Mouse (Mus musculus) liver, embryonic 14.5 days (tissue): ENCODE measurements at regions not wholly inside any gene's neighbourhood (a gene's known extent, or its start where the extent isn't known, plus 50 kb on each side); places are given as distances from the start of the nearest gene placed in this dataset.

Experiments
- ATAC-seq: fragments of 200-750 bp; cut with Nextera tagmentation; 2 replicates; pipeline ENCODE4 v1.8.0; 2017; ENCODE audit warnings: moderate number of reproducible peaks, mild to moderate bottlenecking, moderate library complexity; ENCODE audit not compliant: insufficient read depth
- DNase-seq, 3 experiments: peaks; one replicate each; pipeline ENCODE4 v3.0.0-alpha.2; 2012 to 2013; ENCODE audit warnings: low read depth in 3 of 3, low spot score in 3 of 3
- H3K27ac ChIP-seq: fragments of 300-500 bp; sonication (generic); 2 replicates; pipeline ENCODE4 v1.5.1; 2014; ENCODE audit warnings: moderate library complexity, mild to moderate bottlenecking, control low read depth, inconsistent platforms
- H3K27me3 ChIP-seq: fragments of 300-500 bp; sonication (generic); 2 replicates; pipeline ENCODE4 v1.6.1; 2014; ENCODE audit warnings: mild to moderate bottlenecking, low read length, moderate library complexity; ENCODE audit not compliant: control insufficient read depth, insufficient read depth
- H3K36me3 ChIP-seq: fragments of 300-500 bp; sonication (generic); replicated peaks from 2 replicates; pipeline ENCODE4 v1.6.1; 2014; ENCODE audit warnings: low read depth; ENCODE audit not compliant: control insufficient read depth, insufficient read depth
- H3K4me1 ChIP-seq, 2 experiments: fragments of 200-500 bp in 1 of 2; fragments of 300-500 bp in 1 of 2; sonication (generic) in 1 of 2; replicated peaks; 2 replicates each; pipeline ENCODE4 v1.6.1; 2012 to 2014; ENCODE audit warnings: antibody characterized with exemption in 1 of 2, inconsistent platforms in 1 of 2, low read length in 1 of 2; ENCODE audit not compliant: control insufficient read depth in 2 of 2, insufficient read depth in 2 of 2
- H3K4me2 ChIP-seq: fragments of 300-500 bp; sonication (generic); 2 replicates; pipeline ENCODE4 v1.6.1; 2014; ENCODE audit warnings: low read depth, mild to moderate bottlenecking, control low read depth, moderate library complexity
- H3K4me3 ChIP-seq, 2 experiments: fragments of 200-500 bp in 1 of 2; fragments of 300-500 bp in 1 of 2; sonication (generic) in 1 of 2; 2 replicates each; pipeline ENCODE4 v1.5.1; 2012 to 2014; ENCODE audit warnings: low read depth in 2 of 2, low read length in 2 of 2, mild to moderate bottlenecking in 2 of 2, control low read depth in 1 of 2, inconsistent platforms in 1 of 2, moderate library complexity in 1 of 2; ENCODE audit not compliant: insufficient read depth in 1 of 2
- H3K9ac ChIP-seq: fragments of 300-500 bp; sonication (generic); replicated peaks from 2 replicates; pipeline ENCODE4 v1.6.1; 2014; ENCODE audit warnings: mild to moderate bottlenecking, control low read depth, moderate library complexity
- H3K9me3 ChIP-seq: fragments of 300-500 bp; sonication (generic); 2 replicates; pipeline ENCODE4 v1.6.1; 2016; ENCODE audit warnings: low read length, mixed read lengths; ENCODE audit not compliant: control insufficient read depth
- CTCF ChIP-seq: IDR thresholded peaks from 2 replicates; pipeline ENCODE4 v1.5.1; 2016; ENCODE audit warnings: antibody characterized with exemption, low read depth, control low read depth
- EP300 ChIP-seq: IDR thresholded peaks from 2 replicates; pipeline ENCODE4 v1.6.1; 2016; ENCODE audit warnings: antibody characterized with exemption, low read depth
- WGBS: fragments of 180-500 bp; shearing (Covaris S2); extraction: QIAGEN DNeasy Blood & Tissue Kit; methylation state at CpG from one replicate; pipeline ENCODE4 v1.1.7; 2014; ENCODE audit not compliant: insufficient replicate concordance; 5-methylcytosine and 5-hydroxymethylcytosine counted together

- H3K36me3 ChIP-seq = no peaks in the 10 kb centered on the region
- H3K4me3 ChIP-seq = no peak overlapping the region
- no peak for ATAC-seq
- H3K27me3 ChIP-seq = no peaks in the 10 kb centered on the region
- WGBS = 71% methylated on average over 1 of the region's 1 CpGs
- no peak overlapping the region for H3K27ac ChIP-seq
- no peaks in the 10 kb centered on the region for H3K9me3 ChIP-seq
- no peak overlapping the region for H3K4me2 ChIP-seq
- DNase-seq = no peak
- H3K4me1 ChIP-seq = no peaks in the 10 kb centered on the region
- H3K9ac ChIP-seq = no peak overlapping the region
- TF ChIP-seq CTCF (no peak), EP300 (no peak)
These were observed 270.0 kb downstream of the Adgrg6 start for GRCm38 (mm10) chr10:14275477-14275876.

GRCm38 (mm10) chr10:14270008-14270407, 275.5 kb downstream of the Adgrg6 start:
- H3K27me3 ChIP-seq = no peaks in the 10 kb centered on the region
- H3K4me1 ChIP-seq = no peaks in the 10 kb centered on the region
- H3K4me2 ChIP-seq = no peak overlapping the region
- 29% methylated on average over 3 of the region's 4 CpGs for WGBS
- H3K36me3 ChIP-seq = no peaks in the 10 kb centered on the region
- H3K27ac ChIP-seq = no peak overlapping the region
- TF ChIP-seq CTCF = no peak
- no peak for TF ChIP-seq EP300
- no peaks in the 10 kb centered on the region for H3K9me3 ChIP-seq
- no peak overlapping the region for H3K9ac ChIP-seq
- H3K4me3 ChIP-seq = no peak overlapping the region
- ATAC-seq = no peak
- DNase-seq = no peak

- Histone ChIP-seq H3K4me3 (no peak overlapping the region), H3K27me3 (no peaks in the 10 kb centered on the region), H3K27ac (no peak overlapping the region), H3K36me3 (no peaks in the 10 kb centered on the region), H3K4me2 (no peak overlapping the region), H3K9ac (no peak overlapping the region), H3K4me1 (no peaks in the 10 kb centered on the region), H3K9me3 (no peaks in the 10 kb centered on the region)
- WGBS = 50% methylated on average over 3 of the region's 3 CpGs
- TF ChIP-seq CTCF = no peak
- TF ChIP-seq EP300 = no peak
- DNase-seq = no peak
- no peak for ATAC-seq
These were observed 277.8 kb downstream of the Adgrg6 start for GRCm38 (mm10) chr10:14267641-14268040.

- Histone ChIP-seq H3K4me3 (no peak overlapping the region), H3K9me3 (no peaks in the 10 kb centered on the region), H3K36me3 (no peaks in the 10 kb centered on the region), H3K27me3 (no peaks in the 10 kb centered on the region), H3K4me1 (no peaks in the 10 kb centered on the region), H3K4me2 (no peak overlapping the region), H3K27ac (no peak overlapping the region), H3K9ac (no peak overlapping the region)
- no peak for TF ChIP-seq CTCF
- TF ChIP-seq EP300 = no peak
- WGBS = 60% methylated on average over 8 of the region's 8 CpGs
- ATAC-seq (no peak), DNase-seq (no peak)
These were observed 273.8 kb downstream of the Hivep2 start for GRCm38 (mm10) chr10:14239670-14240069.

GRCm38 (mm10) chr10:14234896-14235604, 269.2 kb downstream of the Hivep2 start:
- Histone ChIP-seq H3K9ac (no peak overlapping the region), H3K36me3 (no peaks in the 10 kb centered on the region), H3K27ac (no peak overlapping the region), H3K9me3 (no peaks in the 10 kb centered on the region), H3K4me2 (no peak overlapping the region), H3K27me3 (no peaks in the 10 kb centered on the region), H3K4me1 (no peaks in the 10 kb centered on the region), H3K4me3 (no peak overlapping the region)
- 14% methylated on average over 10 of the region's 10 CpGs for WGBS
- ATAC-seq (no peak), DNase-seq (no peak)
- TF ChIP-seq EP300 (no peak), CTCF (no peak)
